Mouse (Mus musculus) ES-E14 (cell line): ENCODE data around the gene Pttg1. TPM values are rescaled to one million over a fixed set of nuclear protein-coding genes. Genes with fewer than 3 reads are reported as not detected.

ENCODE experiments used
- DNase-seq: peaks from one replicate; pipeline ENCODE4 v3.0.0-alpha.2; 2013; ENCODE audit warnings: low read depth, low spot score
- H3K27ac ChIP-seq: 2 replicates; pipeline ENCODE4 v1.5.1; 2012; ENCODE audit warnings: low read depth, mild to moderate bottlenecking, low read length, moderate library complexity, mixed read lengths; ENCODE audit not compliant: poor library complexity, insufficient read depth, severe bottlenecking
- H3K36me3 ChIP-seq: 2 replicates; pipeline ENCODE4 v1.6.1; 2012; ENCODE audit warnings: mild to moderate bottlenecking, low read length, moderate library complexity, mixed read lengths; ENCODE audit not compliant: control insufficient read depth, poor library complexity, insufficient read depth, severe bottlenecking
- H3K4me1 ChIP-seq, 2 experiments: fragments of 150-350 bp in 1 of 2; sonication (generic) in 1 of 2; 2 replicates each; pipeline ENCODE4 v1.6.1; 2012; ENCODE audit warnings: low read length in 2 of 2, mild to moderate bottlenecking in 1 of 2, mixed read lengths in 1 of 2; ENCODE audit not compliant: control insufficient read depth in 2 of 2, insufficient read depth in 2 of 2, poor library complexity in 1 of 2
- H3K4me3 ChIP-seq, 2 experiments: fragments of 150-350 bp in 1 of 2; sonication (generic) in 1 of 2; 2 replicates each; pipeline ENCODE4 v1.5.1; 2012; ENCODE audit warnings: low read length in 2 of 2, low read depth in 1 of 2, mild to moderate bottlenecking in 1 of 2, mixed read lengths in 1 of 2; ENCODE audit not compliant: insufficient read depth in 1 of 2, poor library complexity in 1 of 2, severe bottlenecking in 1 of 2
- H3K9ac ChIP-seq: 2 replicates; pipeline ENCODE4 v1.6.1; 2012; ENCODE audit warnings: low read depth, mild to moderate bottlenecking, low read length, mixed read lengths; ENCODE audit not compliant: poor library complexity, insufficient read depth, severe bottlenecking
- H3K9me3 ChIP-seq: fragments of 150-350 bp; sonication (generic); 2 replicates; pipeline ENCODE4 v1.6.1; 2012; ENCODE audit warnings: low read depth, mild to moderate bottlenecking, low read length; ENCODE audit not compliant: control insufficient read depth, insufficient read depth
- CHD2 ChIP-seq: IDR thresholded peaks from 2 replicates; pipeline ENCODE4 v1.6.1; 2014; ENCODE audit warnings: mild to moderate bottlenecking, low read depth, low read length, inconsistent platforms
- HCFC1 ChIP-seq: IDR thresholded peaks from 2 replicates; pipeline ENCODE4 v1.6.1; 2012; ENCODE audit warnings: low read length, inconsistent platforms, borderline replicate concordance; ENCODE audit not compliant: insufficient read depth
- MAFK ChIP-seq: IDR thresholded peaks from 2 replicates; pipeline ENCODE4 v1.6.1; 2014; ENCODE audit warnings: mild to moderate bottlenecking, low read depth, low read length, inconsistent platforms; ENCODE audit not compliant: insufficient read depth
- ZC3H11A ChIP-seq: IDR thresholded peaks from 2 replicates; pipeline ENCODE4 v1.6.1; 2012; ENCODE audit warnings: low read depth, mild to moderate bottlenecking, inconsistent platforms, low read length, borderline replicate concordance
- ZNF384 ChIP-seq: IDR thresholded peaks from 2 replicates; pipeline ENCODE4 v1.6.1; 2012; ENCODE audit warnings: low read depth, low read length, inconsistent platforms
- in situ Hi-C, 2 experiments: fragments of 600-800 bp; cut with MboI; formaldehyde crosslinking; loops; one replicate each; pipeline ENCODE4 v1.15.1; 2025; ENCODE audit warnings: low sequenced_read_pairs in 2 of 2, inconsistent platforms in 1 of 2; ENCODE audit not compliant: unreplicated experiment in 2 of 2
- total RNA-seq: library from RNA; depleted of rRNA; stranded (reverse); fragments of 300-350 nt; gene quantifications from 2 replicates; pipeline ENCODE4 v1.2.3, GENCODE M21; 2012

Pttg1 gene
- total RNA-seq, 1 experiment, result 69.3 TPM

GRCm38 (mm10) chr11:43404150-43404807, 21.8 kb downstream of the Pttg1 start:
- TF ChIP-seq CHD2 (no peak), ZNF384 (no peak), MAFK (no peak), HCFC1 (no peak), ZC3H11A (no peak)

GRCm38 (mm10) chr11:43400131-43400530, 25.9 kb downstream of the Pttg1 start:
- Histone ChIP-seq H3K36me3 (no peaks in the 10 kb centered on the region), H3K9me3 (no peaks in the 10 kb centered on the region), H3K27ac (no peak overlapping the region), H3K4me3 (no peak overlapping the region), H3K4me1 (no peaks in the 10 kb centered on the region), H3K9ac (no peak overlapping the region)
- in situ Hi-C loops, result no loop called here
- no peak for TF ChIP-seq ZNF384
- TF ChIP-seq CHD2, result no peak
- TF ChIP-seq MAFK, result no peak
- TF ChIP-seq HCFC1, result no peak
- no peak for TF ChIP-seq ZC3H11A
- no peak for DNase-seq

More at GRCm38 (mm10) chr11:43404150-43404807, 21.8 kb downstream of the Pttg1 start:
- no peak overlapping the region for H3K27ac ChIP-seq
- in situ Hi-C loops, result no loop called here
- no peaks in the 10 kb centered on the region for H3K36me3 ChIP-seq
- DNase-seq, result no peak
- no peaks in the 10 kb centered on the region for H3K9me3 ChIP-seq
- no peaks in the 10 kb centered on the region for H3K4me1 ChIP-seq
- no peak overlapping the region for H3K4me3 ChIP-seq
- H3K9ac ChIP-seq, result no peak overlapping the region

- H3K9me3 ChIP-seq, result no peaks in the 10 kb centered on the region
- H3K4me1 ChIP-seq, result no peaks in the 10 kb centered on the region
- no peak for DNase-seq
- H3K4me3 ChIP-seq, result no peak overlapping the region
- no peaks in the 10 kb centered on the region for H3K36me3 ChIP-seq
- in situ Hi-C loops, result no loop called here
- no peak overlapping the region for H3K9ac ChIP-seq
- TF ChIP-seq MAFK (no peak), ZC3H11A (no peak), ZNF384 (no peak), CHD2 (no peak), HCFC1 (no peak)
- no peak overlapping the region for H3K27ac ChIP-seq
Observed at GRCm38 (mm10) chr11:43399297-43399696, 26.8 kb downstream of the Pttg1 start.

- H3K27ac ChIP-seq, result no peak overlapping the region
- H3K9me3 ChIP-seq, result no peaks in the 10 kb centered on the region
- TF ChIP-seq ZNF384, result no peak
- TF ChIP-seq MAFK, result no peak
- no peak for TF ChIP-seq HCFC1
- no peak for TF ChIP-seq ZC3H11A
- TF ChIP-seq CHD2, result no peak
- no peak overlapping the region for H3K9ac ChIP-seq
- H3K4me3 ChIP-seq, result no peak overlapping the region
- in situ Hi-C loops, result no loop called here
- no peaks in the 10 kb centered on the region for H3K4me1 ChIP-seq
- H3K36me3 ChIP-seq, result no peaks in the 10 kb centered on the region
- no peak for DNase-seq
Observed at GRCm38 (mm10) chr11:43396672-43397071, 29.4 kb downstream of the Pttg1 start.
